Mouse (Mus musculus) olfactory bulb, adult 2 months (tissue): Measurements from ENCODE around the gene Eif4g2. TPM values are rescaled to one million over a fixed set of nuclear protein-coding genes. Genes with fewer than 3 reads are reported as not detected.

Experiments used
- H3K27ac ChIP-seq: fragments of 200-500 bp; 2 replicates; pipeline ENCODE4 v1.5.1; 2012; ENCODE audit warnings: low read depth, low read length; ENCODE audit not compliant: insufficient read depth
- H3K4me1 ChIP-seq: fragments of 200-500 bp; 2 replicates; pipeline ENCODE4 v1.6.1; 2012; ENCODE audit warnings: low read length; ENCODE audit not compliant: control insufficient read depth, insufficient read depth
- H3K4me3 ChIP-seq: fragments of 200-500 bp; 2 replicates; pipeline ENCODE4 v1.5.1; 2012; ENCODE audit warnings: mild to moderate bottlenecking, low read depth, low read length, moderate library complexity; ENCODE audit not compliant: insufficient read depth
- CTCF ChIP-seq: fragments of 200-500 bp; IDR thresholded peaks from 2 replicates; pipeline ENCODE4 v1.5.1; 2012; ENCODE audit warnings: low read depth, mild to moderate bottlenecking, low read length, moderate library complexity; ENCODE audit not compliant: insufficient read depth
- POLR2A ChIP-seq: fragments of 200-500 bp; IDR thresholded peaks from 2 replicates; pipeline ENCODE4 v1.6.1; 2012; ENCODE audit warnings: mild to moderate bottlenecking, low read depth, low read length, moderate library complexity; ENCODE audit not compliant: insufficient read depth
- WGBS: fragments of 180-500 bp; shearing (Covaris S2); methylation state at CpG from one replicate; pipeline ENCODE4 v1.1.7; 2018; 5-methylcytosine and 5-hydroxymethylcytosine counted together
- polyA plus RNA-seq: library from polyadenylated mRNA; stranded (reverse); fragments of >200 nt; gene quantifications from 2 replicates; pipeline ENCODE4 v1.2.4, GENCODE M21; 2012; ENCODE audit warnings: low replicate concordance; ENCODE audit not compliant: missing spikeins, insufficient read depth, insufficient read length

Eif4g2 gene
- polyA plus RNA-seq, 1 experiment = 716 TPM

DNA sequence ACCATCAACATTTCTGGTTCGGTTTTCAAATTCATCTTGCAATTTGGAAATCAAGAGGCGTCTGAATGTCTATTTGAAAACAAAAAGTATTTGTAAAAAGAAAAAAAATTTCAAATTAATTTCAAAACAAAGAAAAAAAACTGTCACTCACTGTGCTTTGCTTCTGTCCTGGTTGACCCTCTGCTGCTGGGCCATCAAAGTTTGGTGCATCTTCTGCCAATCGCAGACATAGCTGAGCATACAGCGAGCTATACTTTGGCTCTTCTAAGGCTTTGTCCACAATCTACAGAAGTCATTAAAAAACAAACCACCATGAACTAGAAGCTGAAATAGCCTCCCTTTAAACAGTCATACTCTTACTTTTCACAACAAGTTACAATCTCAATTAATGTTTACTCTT lies 4.6 kb downstream of the Eif4g2 start:
- no peak for TF ChIP-seq CTCF
- no peak for TF ChIP-seq POLR2A
- 0 out of 2 replicates have a peak, but pooled peaks cover 3% of the 10 kb centered on the region for H3K4me1 ChIP-seq
- H3K4me3 ChIP-seq = no peak overlapping the region
- H3K27ac ChIP-seq = no peak overlapping the region
- 93% methylated on average over 4 of the region's 4 CpGs for WGBS

DNA sequence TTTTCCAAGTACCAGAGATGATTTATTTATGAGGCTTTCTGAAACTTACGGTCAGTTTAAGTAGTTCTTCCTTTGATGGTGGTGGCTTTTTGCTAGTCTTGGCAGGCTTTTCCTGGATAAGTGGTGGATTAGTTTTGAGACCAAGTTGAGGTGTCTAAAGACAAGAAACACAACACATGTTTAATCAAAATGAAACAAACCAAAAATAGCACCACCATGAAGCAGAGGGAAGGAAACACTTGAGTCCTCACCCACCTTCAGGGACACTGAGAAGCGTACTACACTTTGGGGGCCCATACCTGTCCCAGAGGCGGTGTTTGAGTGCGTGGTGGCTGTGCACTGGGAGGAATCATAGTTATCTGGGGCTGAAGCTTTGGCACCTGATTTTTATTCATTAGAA lies 7.5 kb downstream of the Eif4g2 start:
- Histone ChIP-seq H3K4me3 (no peak overlapping the region), H3K4me1 (no peaks in the 10 kb centered on the region), H3K27ac (no peak overlapping the region)
- TF ChIP-seq CTCF (no peak), POLR2A (no peak)
- 83% methylated on average over 4 of the region's 4 CpGs for WGBS

DNA sequence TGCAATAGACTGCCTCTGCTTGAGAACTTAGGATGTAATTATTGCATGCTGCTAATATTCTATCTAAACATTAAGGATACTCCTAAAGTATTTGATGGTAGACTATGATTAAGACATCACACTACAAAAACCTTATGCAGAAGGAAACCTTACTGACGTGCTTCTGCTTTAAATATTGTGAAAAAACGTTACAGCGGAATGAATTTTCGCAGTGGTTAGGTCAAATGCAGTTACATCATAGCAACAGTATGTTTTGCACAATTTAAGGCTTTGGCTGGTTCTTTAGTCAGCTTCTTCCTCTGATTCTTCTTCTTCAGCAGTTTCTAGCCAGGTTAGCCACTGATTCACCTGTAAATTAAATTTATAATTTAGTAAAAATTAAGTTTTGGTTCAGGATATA lies 10.4 kb downstream of the Eif4g2 start:
- WGBS = 81% methylated on average over 4 of the region's 4 CpGs
- H3K27ac ChIP-seq = no peak overlapping the region
- TF ChIP-seq CTCF = no peak
- no peaks in the 10 kb centered on the region for H3K4me1 ChIP-seq
- H3K4me3 ChIP-seq = no peak overlapping the region

DNA sequence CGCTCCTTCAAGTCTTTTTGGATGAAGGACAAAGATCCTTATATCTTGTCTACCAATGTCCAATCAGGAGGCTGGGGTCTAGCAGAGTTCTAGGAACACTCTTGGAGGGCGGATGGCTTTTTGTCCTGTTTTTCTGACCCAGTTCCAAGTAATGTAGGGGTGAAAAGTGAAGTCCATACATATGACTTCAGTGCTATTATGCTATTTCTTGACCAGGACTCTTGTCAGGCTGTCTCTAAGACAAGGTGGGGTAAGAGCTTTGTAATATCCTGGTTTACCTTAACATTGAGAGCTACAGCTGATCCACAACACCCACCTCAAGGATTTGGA lies 12.7 kb downstream of the Eif4g2 start:
- Histone ChIP-seq H3K27ac (no peak overlapping the region), H3K4me1 (no peaks in the 10 kb centered on the region), H3K4me3 (no peak overlapping the region)
- no peak for TF ChIP-seq POLR2A
- no peak for TF ChIP-seq CTCF
- 94% methylated on average over 2 of the region's 2 CpGs for WGBS

DNA sequence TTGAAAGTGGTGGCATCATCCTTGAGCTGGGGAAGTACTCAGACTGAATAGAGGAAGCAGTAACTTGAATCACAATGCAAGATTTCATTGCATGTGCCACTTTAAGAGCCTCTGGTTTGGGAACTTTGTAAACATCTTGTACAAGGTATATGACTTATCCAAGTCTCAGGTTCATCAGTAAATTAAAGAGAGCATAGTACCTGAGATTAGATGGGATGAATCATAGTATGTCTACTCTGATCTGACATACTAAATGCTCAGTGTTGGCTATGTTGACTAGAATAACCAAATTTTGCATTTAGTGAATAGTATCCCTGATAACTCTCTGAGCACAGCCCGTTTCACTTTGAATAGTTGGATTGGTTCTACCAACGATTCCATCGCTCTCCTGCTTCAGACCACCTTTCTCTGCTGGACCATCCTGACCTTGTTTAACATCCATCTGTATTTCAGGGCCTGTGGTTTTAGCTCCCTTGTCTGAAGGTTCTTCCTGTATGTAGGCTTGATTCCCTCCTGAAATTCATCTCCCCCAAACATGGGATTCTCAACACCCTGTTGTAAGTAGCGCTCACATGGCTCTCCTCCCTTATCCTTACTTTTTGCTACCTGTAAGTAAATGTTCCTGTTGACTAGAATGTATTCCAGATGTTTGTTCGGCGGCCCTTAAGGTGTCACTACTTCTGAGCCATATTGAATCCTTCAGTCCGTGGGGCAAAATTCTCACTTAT lies 13.2 kb downstream of the Eif4g2 start:
- Histone ChIP-seq H3K4me3 (no peak overlapping the region), H3K4me1 (no peaks in the 10 kb centered on the region), H3K27ac (no peak overlapping the region)
- 93% methylated on average over 7 of the region's 7 CpGs for WGBS
- TF ChIP-seq POLR2A (no peak), CTCF (no peak)

DNA sequence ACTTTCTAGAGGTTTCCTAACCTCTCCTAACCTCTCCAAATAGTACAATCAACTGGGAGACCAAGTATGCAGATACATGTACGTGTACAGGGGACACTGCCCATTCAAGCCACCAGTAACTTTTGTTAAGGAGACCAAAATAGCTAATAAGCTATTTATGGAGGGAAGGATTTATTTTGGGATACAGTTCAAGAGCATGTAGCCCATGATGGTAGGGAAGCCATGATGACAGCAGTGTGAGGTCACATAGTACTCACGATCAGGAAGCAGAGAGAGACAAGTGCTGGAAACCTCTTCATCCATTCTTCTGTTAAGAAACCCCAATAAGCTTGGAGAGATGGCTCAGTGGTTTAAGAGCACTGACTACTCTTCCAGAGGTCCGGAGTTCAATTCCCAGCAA lies 14.6 kb downstream of the Eif4g2 start:
- no peaks in the 10 kb centered on the region for H3K4me1 ChIP-seq
- H3K27ac ChIP-seq = no peak overlapping the region
- TF ChIP-seq CTCF = no peak
- TF ChIP-seq POLR2A = no peak
- H3K4me3 ChIP-seq = no peak overlapping the region
- WGBS = 98% methylated on average over 3 of the region's 3 CpGs

DNA sequence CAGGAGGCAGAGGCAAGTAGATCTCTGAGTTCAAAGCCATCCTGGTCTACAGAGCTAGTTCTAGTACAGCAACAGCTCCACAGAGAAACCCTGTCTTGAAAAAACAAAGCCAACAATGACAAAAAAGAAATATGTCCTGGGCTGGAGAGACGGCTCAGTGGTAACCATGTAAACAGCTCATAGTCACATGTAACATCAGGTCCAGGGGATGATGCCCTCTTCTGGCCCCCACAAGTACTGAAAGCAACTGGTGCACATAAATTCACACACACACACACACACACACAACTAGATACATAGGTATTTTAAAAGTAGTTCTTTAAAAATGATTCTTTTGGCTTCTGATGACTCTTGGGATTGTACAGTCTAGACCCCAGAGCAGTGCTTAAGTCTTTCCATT lies 19.9 kb downstream of the Eif4g2 start:
- no peak for TF ChIP-seq POLR2A
- TF ChIP-seq CTCF = no peak
- WGBS = 100% methylated on average over 1 of the region's 1 CpGs
- Histone ChIP-seq H3K27ac (no peak overlapping the region), H3K4me1 (no peaks in the 10 kb centered on the region; the same call in 1 of the 2 replicates), H3K4me3 (no peak overlapping the region)

DNA sequence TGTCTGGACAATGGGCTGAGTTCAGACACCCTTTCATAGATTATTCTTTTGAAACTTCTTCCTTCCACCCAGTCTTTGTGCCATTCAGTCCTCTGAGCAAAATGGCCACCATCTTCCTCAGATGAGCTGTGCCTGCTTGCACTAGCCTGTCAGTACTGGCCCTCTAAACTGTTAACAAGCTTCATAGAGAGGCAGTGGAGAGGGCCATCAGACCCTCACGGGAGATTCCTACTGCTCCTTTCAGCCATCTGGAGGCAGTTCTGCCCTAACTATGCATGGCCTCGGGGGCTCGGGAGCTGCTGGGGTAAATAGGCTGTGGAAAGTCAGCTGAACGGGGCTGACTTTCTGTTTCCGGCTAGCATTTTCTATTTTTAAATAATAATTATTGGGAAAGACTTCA lies 23.3 kb downstream of the Eif4g2 start:
- no peak overlapping the region for H3K4me3 ChIP-seq
- 29% methylated on average over 5 of the region's 5 CpGs for WGBS
- no peak for TF ChIP-seq CTCF
- no peak for TF ChIP-seq POLR2A
- H3K4me1 ChIP-seq = no peaks in the 10 kb centered on the region; the same call in 1 of the 2 replicates
- no peak overlapping the region for H3K27ac ChIP-seq

DNA sequence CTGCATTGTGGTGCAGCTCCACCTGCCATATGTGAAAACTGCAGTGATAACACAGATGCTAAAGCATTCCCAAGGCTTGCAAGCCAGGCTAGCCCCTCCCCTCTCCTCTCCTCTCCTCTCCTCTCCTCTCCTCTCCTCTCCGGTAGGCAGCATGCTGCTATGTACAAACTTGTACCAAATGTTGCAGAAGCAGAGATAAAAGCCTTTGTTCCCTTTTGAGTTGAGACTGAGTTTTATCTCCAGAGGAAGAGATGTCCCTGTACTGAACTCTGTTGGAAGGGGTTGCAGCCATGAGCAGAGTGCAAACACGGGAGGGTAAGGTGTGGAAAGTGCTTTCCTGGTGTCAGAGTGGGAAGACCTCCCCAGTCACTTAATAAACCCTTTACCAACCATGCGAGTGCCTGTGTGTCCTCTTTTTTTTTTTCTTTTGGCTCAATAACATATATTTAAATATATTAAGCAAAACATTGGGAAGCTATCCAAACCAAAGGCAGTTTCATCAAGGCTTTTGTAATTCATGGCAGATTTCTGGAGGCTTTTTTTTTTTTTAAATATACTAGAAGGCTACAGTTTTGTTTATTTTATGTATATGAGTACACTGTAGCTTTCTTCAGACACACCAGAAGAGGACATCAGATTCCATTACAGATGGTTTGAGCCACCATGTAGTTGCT lies 26.7 kb downstream of the Eif4g2 start:
- TF ChIP-seq CTCF (no peak), POLR2A (no peak)
- Histone ChIP-seq H3K27ac (no peak overlapping the region), H3K4me3 (no peak overlapping the region), H3K4me1 (no peaks in the 10 kb centered on the region; the same call in 1 of the 2 replicates)
- WGBS = 39% methylated on average over 3 of the region's 3 CpGs
